Mouse (Mus musculus): Measurements from ENCODE around the gene Rel. TPM values are rescaled to one million over a fixed set of nuclear protein-coding genes. Genes with fewer than 3 reads are reported as not detected.
A peak's percentile ranks its signal among the peaks of the same experiment; 100 is the strongest.
"Not testable (repeated sequence)": the region's sequence is repeated elsewhere in the genome, so short reads cannot be mapped to it uniquely, and the experiment has no call there.

The Rel gene
- 1 to 10 TPM; 2.2 TPM for total RNA-seq (2021)
- long read RNA-seq: 0 reads

GRCm38 (mm10) chr11:23770760-23771506, at the start of gene Rel:
Rel (minus strand) TSS chr11:23770970.
- DNase-seq (ENCODE audit: low spot score in 2 of 2): peak; percentile 91 to 93

- DNase-seq (ENCODE audit: low spot score in 2 of 2): no peak
These were observed 48.0 kb upstream of the Rel start for GRCm38 (mm10) chr11:23818745-23819144.

GRCm38 (mm10) chr11:23810741-23811140, 40.0 kb upstream of the Rel start:
- DNase-seq (ENCODE audit: low spot score in 2 of 2): no peak

GRCm38 (mm10) chr11:23805716-23806115, 34.9 kb upstream of the Rel start:
- DNase-seq (ENCODE audit: low spot score in 2 of 2): no peak

- DNase-seq (ENCODE audit: low spot score in 2 of 2): no peak
These were observed 32.4 kb upstream of the Rel start for GRCm38 (mm10) chr11:23803136-23803535.

GRCm38 (mm10) chr11:23802256-23802655, 31.5 kb upstream of the Rel start:
- DNase-seq (ENCODE audit: low spot score in 2 of 2): no peak

- DNase-seq (ENCODE audit: low spot score in 2 of 2): no peak
These were observed 31.1 kb upstream of the Rel start for GRCm38 (mm10) chr11:23801851-23802250.

- DNase-seq (ENCODE audit: low spot score in 2 of 2): not testable (repeated sequence)
These were observed 12.9 kb upstream of the Rel start for GRCm38 (mm10) chr11:23783677-23784076.

GRCm38 (mm10) chr11:23783085-23783484, 12.3 kb upstream of the Rel start:
- no peak for DNase-seq (ENCODE audit: low spot score in 2 of 2)

- DNase-seq (ENCODE audit: low spot score in 2 of 2): no peak
These were observed 11.3 kb upstream of the Rel start for GRCm38 (mm10) chr11:23782038-23782437.

GRCm38 (mm10) chr11:23778787-23779201, 8.0 kb upstream of the Rel start:
- no peak for DNase-seq (ENCODE audit: low spot score in 2 of 2)

GRCm38 (mm10) chr11:23772471-23772870, 1.7 kb upstream of the Rel start:
- no peak for DNase-seq (ENCODE audit: low spot score in 2 of 2)

GRCm38 (mm10) chr11:23771507-23772097, 832 bp upstream of the Rel start:
- DNase-seq (ENCODE audit: low spot score in 2 of 2): no peak

GRCm38 (mm10) chr11:23770510-23770759, 335 bp downstream of the Rel start:
- DNase-seq (ENCODE audit: low spot score in 2 of 2): no peak

GRCm38 (mm10) chr11:23769686-23770509, 872 bp downstream of the Rel start:
- DNase-seq (ENCODE audit: low spot score in 2 of 2): peak in 1 of 2 experiments; percentile 8

- no peak for DNase-seq (ENCODE audit: low spot score in 2 of 2)
These were observed 1.7 kb downstream of the Rel start for GRCm38 (mm10) chr11:23769033-23769432.

- DNase-seq (ENCODE audit: low spot score in 2 of 2): no peak
These were observed 2.8 kb downstream of the Rel start for GRCm38 (mm10) chr11:23767928-23768327.

GRCm38 (mm10) chr11:23767369-23767768, 3.4 kb downstream of the Rel start:
- not testable (repeated sequence) for DNase-seq (ENCODE audit: low spot score in 2 of 2)

- no peak for DNase-seq (ENCODE audit: low spot score in 2 of 2)
These were observed 8.1 kb downstream of the Rel start for GRCm38 (mm10) chr11:23762635-23763034.

GRCm38 (mm10) chr11:23758218-23758617, 12.6 kb downstream of the Rel start:
- no peak for DNase-seq (ENCODE audit: low spot score in 2 of 2)

GRCm38 (mm10) chr11:23754329-23754728, 16.4 kb downstream of the Rel start:
- DNase-seq (ENCODE audit: low spot score in 2 of 2): no peak

- DNase-seq (ENCODE audit: low spot score in 2 of 2): no peak
These were observed 17.5 kb downstream of the Rel start for GRCm38 (mm10) chr11:23753136-23753710.
